Mouse (Mus musculus): ENCODE data around the gene Dppa3. TPM values are rescaled to one million over a fixed set of nuclear protein-coding genes. Genes with fewer than 3 reads are reported as not detected.

Dppa3 gene
- polyA plus RNA-seq, 1 experiment from 2014 or later: not detected

DNA sequence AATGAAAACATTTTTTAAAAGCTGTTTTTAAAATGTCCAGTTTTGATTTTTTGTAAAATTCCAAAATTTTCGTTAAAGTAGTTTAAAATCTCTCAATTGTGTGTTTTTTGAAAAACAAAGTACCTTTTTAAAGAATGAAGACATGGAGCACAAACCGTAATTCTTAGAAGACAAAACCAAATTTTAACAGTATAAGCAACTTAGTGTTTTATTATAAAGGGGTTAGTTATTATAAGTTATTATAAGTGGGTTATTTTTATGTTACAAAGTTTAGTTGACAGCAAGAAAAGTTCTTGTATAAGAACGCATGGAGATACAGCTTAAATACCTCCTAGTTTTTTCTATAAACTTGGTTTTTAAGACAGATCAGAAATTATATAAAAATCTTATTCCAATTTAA is 24.6 kb upstream of the Dppa3 start:
- Histone ChIP-seq H3K4me2 (peak overlapping the region; percentile 66), H3K27me3 (no peaks in the 10 kb centered on the region), H3K4me1 (no peaks in the 10 kb centered on the region), H3K9ac (peak overlapping the region; percentile 48; the same call in 1 of the 2 replicates), H3K9me3 (no peaks in the 10 kb centered on the region), H3K36me3 (no peaks in the 10 kb centered on the region), H3K4me3 (peak overlapping the region; percentile 50), H3K27ac (no peak overlapping the region; the same call in 1 of the 2 replicates)
- WGBS: 78% methylated on average over 3 of the region's 3 CpGs
- ATAC-seq (ENCODE audit: borderline replicate concordance, extremely low read depth, low FRiP score, low TSS enrichment): no peak

- no peaks in the 10 kb centered on the region for H3K36me3 ChIP-seq
- H3K27ac ChIP-seq: peak within 1 kb of the TSS; percentile 81
- no peaks in the 10 kb centered on the region for H3K27me3 ChIP-seq
- peak; percentile 85; the same call in 1 of the 2 replicates for ATAC-seq (ENCODE audit: borderline replicate concordance, extremely low read depth, low FRiP score, low TSS enrichment)
- no peaks in the 10 kb centered on the region for H3K9me3 ChIP-seq
- H3K9ac ChIP-seq: peak within 1 kb of the TSS; percentile 48
- peak within 1 kb of the TSS; percentile 66 for H3K4me2 ChIP-seq
- 4% methylated on average over 22 of the region's 22 CpGs for WGBS
- no peaks in the 10 kb centered on the region for H3K4me1 ChIP-seq
- H3K4me3 ChIP-seq: peak within 1 kb of the TSS; percentile 50
These were observed 23.8 kb upstream of the Dppa3 start, which contains the start of gene Apobec1 for GRCm38 (mm10) chr6:122602242-122602991. Gene Apobec1 (minus strand): TSS chr6:122602444.

GRCm38 (mm10) chr6:122602992-122603322 is 23.3 kb upstream of the Dppa3 start:
- Histone ChIP-seq H3K9me3 (no peaks in the 10 kb centered on the region), H3K4me1 (no peaks in the 10 kb centered on the region), H3K4me2 (peak overlapping the region; percentile 66), H3K27ac (peak overlapping the region; percentile 81), H3K9ac (no peak overlapping the region), H3K27me3 (no peaks in the 10 kb centered on the region), H3K4me3 (peak overlapping the region; percentile 50), H3K36me3 (no peaks in the 10 kb centered on the region)
- whole genome bisulfite sequencing: 3% methylated on average over 1 of the region's 1 CpGs
- peak; percentile 20; the same call in 1 of the 2 replicates for ATAC-seq (ENCODE audit: borderline replicate concordance, extremely low read depth, low FRiP score, low TSS enrichment)

DNA sequence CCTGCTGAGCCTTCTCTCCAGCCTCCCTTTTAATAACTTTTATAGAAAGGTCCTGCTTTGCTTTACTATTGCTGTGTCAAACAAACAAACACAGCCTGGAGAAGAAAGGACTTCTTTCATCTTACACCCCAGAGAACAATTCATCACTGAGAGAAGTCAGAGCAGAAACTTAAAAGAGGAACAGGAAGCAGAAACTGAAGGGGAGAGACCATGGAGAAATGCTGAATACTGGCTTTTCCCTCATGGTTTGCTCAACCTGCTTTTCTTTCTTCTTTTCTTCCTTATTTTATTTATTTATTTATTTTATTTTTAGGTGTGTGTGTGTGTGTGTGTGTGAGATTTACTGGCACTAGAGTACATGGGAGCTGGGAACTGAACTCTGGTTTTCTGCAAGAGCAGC is 21.9 kb upstream of the Dppa3 start:
- H3K27me3 ChIP-seq: no peaks in the 10 kb centered on the region
- no peak overlapping the region for H3K27ac ChIP-seq
- no peaks in the 10 kb centered on the region for H3K9me3 ChIP-seq
- no peak overlapping the region for H3K4me3 ChIP-seq
- no peaks in the 10 kb centered on the region for H3K36me3 ChIP-seq
- no peaks in the 10 kb centered on the region for H3K4me1 ChIP-seq
- H3K4me2 ChIP-seq: no peak overlapping the region
- ATAC-seq (ENCODE audit: borderline replicate concordance, extremely low read depth, low FRiP score, low TSS enrichment): no peak
- no peak overlapping the region for H3K9ac ChIP-seq

DNA sequence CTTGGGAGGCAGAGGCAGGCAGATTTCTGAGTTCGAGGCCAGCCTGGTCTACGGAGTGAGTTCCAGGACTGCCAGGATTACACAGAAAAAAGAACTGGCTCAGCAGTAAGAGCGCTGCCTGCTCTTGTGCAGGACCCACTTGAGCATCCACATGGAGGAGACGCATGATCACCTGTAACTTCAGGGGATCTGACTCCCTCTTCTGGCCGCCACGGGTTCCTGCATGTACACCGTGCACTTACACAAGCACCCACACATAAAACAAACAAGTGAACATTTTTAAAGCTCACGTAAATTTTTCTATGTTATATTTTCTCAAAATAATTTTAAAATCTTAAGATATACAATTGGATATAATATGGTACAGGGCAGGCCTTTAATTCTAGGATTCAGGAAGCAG is 20.7 kb upstream of the Dppa3 start:
- H3K27ac ChIP-seq: no peak overlapping the region
- H3K4me2 ChIP-seq: no peak overlapping the region
- no peaks in the 10 kb centered on the region for H3K27me3 ChIP-seq
- H3K4me1 ChIP-seq: no peaks in the 10 kb centered on the region
- no peak for ATAC-seq (ENCODE audit: borderline replicate concordance, extremely low read depth, low FRiP score, low TSS enrichment)
- WGBS: 86% methylated on average over 8 of the region's 8 CpGs
- H3K9me3 ChIP-seq: no peaks in the 10 kb centered on the region
- H3K4me3 ChIP-seq: no peak overlapping the region
- no peak overlapping the region for H3K9ac ChIP-seq
- no peaks in the 10 kb centered on the region for H3K36me3 ChIP-seq

DNA sequence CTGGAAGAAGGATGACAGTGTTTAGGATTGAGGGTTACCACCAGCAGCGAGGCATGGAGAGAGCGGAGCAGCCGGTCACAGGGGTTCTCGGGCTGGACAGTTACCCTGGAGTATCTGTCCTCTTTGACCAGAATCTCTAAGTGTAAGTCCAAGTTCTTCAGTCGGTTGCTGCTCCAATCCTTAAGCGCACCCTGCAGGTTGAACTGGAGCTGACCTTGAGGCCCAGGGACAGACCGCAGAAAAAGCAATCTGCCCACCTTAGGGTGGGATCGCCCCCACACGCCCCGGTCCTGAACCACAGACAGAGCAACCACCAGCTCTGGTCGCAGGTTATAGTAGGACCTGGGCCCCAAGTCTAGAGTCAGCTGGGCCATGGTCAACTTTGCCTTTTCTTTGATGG is 19.5 kb upstream of the Dppa3 start:
- WGBS: 92% methylated on average over 11 of the region's 11 CpGs

GRCm38 (mm10) chr6:122607700-122608099 is 18.5 kb upstream of the Dppa3 start:
- no peak overlapping the region for H3K4me3 ChIP-seq
- no peaks in the 10 kb centered on the region for H3K27me3 ChIP-seq
- 88% methylated on average over 12 of the region's 12 CpGs for WGBS
- H3K9me3 ChIP-seq: no peaks in the 10 kb centered on the region
- H3K4me2 ChIP-seq: no peak overlapping the region
- H3K36me3 ChIP-seq: no peaks in the 10 kb centered on the region
- H3K9ac ChIP-seq: no peak overlapping the region
- H3K27ac ChIP-seq: no peak overlapping the region
- no peaks in the 10 kb centered on the region for H3K4me1 ChIP-seq
- no peak for ATAC-seq (ENCODE audit: borderline replicate concordance, extremely low read depth, low FRiP score, low TSS enrichment)

More for the DNA sequence above, 19.5 kb upstream of the Dppa3 start:
- ATAC-seq (ENCODE audit: borderline replicate concordance, extremely low read depth, low FRiP score, low TSS enrichment): no peak
- Histone ChIP-seq H3K9me3 (no peaks in the 10 kb centered on the region), H3K27me3 (no peaks in the 10 kb centered on the region), H3K27ac (no peak overlapping the region), H3K9ac (no peak overlapping the region), H3K4me3 (no peak overlapping the region), H3K36me3 (no peaks in the 10 kb centered on the region), H3K4me2 (no peak overlapping the region), H3K4me1 (no peaks in the 10 kb centered on the region)

DNA sequence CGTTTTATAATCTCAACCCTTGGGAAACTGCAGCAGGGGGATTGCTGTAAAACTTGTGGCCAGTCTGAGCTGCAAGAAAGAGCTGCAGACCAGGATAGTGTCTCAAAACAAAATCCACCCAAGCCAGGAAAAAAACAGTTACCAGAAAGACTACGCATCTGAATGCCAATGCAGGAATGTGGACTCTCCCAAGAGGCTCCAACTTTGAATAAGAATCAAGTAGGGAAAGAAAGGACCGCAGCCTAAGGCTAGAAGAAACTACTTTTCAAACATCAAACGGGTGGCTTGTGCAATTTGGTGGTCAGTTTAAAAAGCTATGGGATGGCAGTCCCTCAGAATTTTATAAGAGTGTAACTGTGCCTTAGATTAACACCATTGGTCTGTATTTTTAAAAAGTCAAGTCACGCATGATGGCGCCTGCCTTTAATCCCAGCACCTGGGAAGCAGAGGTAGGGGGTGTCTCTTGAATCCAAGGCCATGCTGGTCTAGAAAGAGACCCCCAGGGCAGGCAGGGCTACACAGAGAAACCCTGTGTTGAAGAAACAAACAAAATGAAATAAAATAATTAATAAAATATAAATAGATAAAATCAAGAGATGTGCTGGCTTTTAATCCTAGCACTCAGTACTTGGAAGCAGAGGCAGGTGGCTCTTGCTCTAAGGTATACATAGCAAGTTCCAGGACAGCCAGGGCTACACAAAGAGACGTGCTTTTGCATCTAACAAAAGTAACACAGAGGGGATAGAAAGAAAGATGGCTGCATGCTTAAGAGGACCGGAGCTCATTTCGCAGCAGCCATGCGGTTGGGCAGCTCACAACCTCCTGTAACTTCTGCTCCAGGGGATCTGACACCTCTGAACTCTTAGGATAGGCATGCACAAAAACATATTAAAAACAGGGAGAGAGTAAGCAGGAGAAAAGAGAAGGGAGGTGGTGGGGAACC is 17.5 kb upstream of the Dppa3 start:
- Histone ChIP-seq H3K4me2 (no peak overlapping the region), H3K4me3 (no peak overlapping the region), H3K36me3 (no peaks in the 10 kb centered on the region), H3K4me1 (no peaks in the 10 kb centered on the region), H3K27me3 (no peaks in the 10 kb centered on the region), H3K27ac (no peak overlapping the region), H3K9ac (no peak overlapping the region), H3K9me3 (no peaks in the 10 kb centered on the region)
- ATAC-seq (ENCODE audit: borderline replicate concordance, extremely low read depth, low FRiP score, low TSS enrichment): no peak
- WGBS: 77% methylated on average over 10 of the region's 10 CpGs

DNA sequence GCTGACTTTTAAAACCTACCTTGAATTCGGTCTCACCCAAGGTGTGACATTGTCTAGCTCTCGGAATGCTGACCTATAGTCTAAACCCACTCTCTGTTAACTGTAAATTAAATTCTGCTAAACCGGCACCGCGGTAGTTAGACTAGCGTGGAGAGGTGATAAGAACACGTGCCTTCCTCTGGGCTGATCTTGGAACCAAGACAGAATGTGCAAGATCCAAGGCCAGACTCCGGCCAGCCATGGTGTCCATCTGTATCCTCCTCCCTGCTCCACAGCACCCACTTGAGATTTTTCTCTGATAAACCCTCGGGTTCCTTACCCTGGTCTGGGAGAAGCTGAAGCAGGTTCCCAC is 16.9 kb upstream of the Dppa3 start:
- Histone ChIP-seq H3K4me3 (no peak overlapping the region), H3K36me3 (no peaks in the 10 kb centered on the region)
- no peak for ATAC-seq (ENCODE audit: borderline replicate concordance, extremely low read depth, low FRiP score, low TSS enrichment)

GRCm38 (mm10) chr6:122609771-122610170 is 16.4 kb upstream of the Dppa3 start, which contains the start of gene Gdf3:
Gene Gdf3 (minus strand): TSS chr6:122610087.
- no peak for ATAC-seq (ENCODE audit: borderline replicate concordance, extremely low read depth, low FRiP score, low TSS enrichment)
- Histone ChIP-seq H3K4me2 (no peak within 1 kb of the TSS), H3K36me3 (no peaks in the 10 kb centered on the region), H3K9ac (no peak within 1 kb of the TSS), H3K4me1 (no peaks in the 10 kb centered on the region), H3K9me3 (no peaks in the 10 kb centered on the region), H3K4me3 (no peak within 1 kb of the TSS), H3K27me3 (no peaks in the 10 kb centered on the region), H3K27ac (no peak within 1 kb of the TSS)
- WGBS: 24% methylated on average over 14 of the region's 14 CpGs

More for the DNA sequence above, 16.9 kb upstream of the Dppa3 start:
- Histone ChIP-seq H3K4me2 (no peak overlapping the region), H3K4me1 (no peaks in the 10 kb centered on the region), H3K27ac (no peak overlapping the region), H3K27me3 (no peaks in the 10 kb centered on the region), H3K9me3 (no peaks in the 10 kb centered on the region), H3K9ac (no peak overlapping the region)
- 42% methylated on average over 9 of the region's 9 CpGs for WGBS

DNA sequence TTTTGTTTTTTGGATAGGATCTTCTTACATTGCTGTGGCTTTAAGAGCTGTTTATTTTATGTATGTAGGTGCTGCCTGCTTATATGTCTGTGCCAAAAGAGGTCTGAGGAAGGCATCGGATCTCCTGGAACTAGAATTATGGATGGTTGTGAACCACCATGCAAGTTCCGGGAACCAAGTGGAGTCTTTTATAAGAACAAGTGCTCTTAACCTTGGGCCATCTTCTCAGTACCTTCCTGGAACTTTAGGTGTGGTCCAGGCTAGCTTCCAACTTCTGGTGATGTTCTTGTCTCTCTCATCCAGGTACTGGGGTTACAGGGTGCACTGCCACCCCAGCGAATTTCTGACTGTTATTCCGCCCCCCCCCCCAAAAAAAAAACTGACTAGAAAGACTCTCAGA is 13.8 kb upstream of the Dppa3 start:
- 69% methylated on average over 4 of the region's 4 CpGs for WGBS
- Histone ChIP-seq H3K27me3 (no peaks in the 10 kb centered on the region), H3K9me3 (no peaks in the 10 kb centered on the region), H3K4me2 (no peak overlapping the region), H3K4me3 (no peak overlapping the region), H3K27ac (no peak overlapping the region), H3K36me3 (no peaks in the 10 kb centered on the region), H3K9ac (no peak overlapping the region), H3K4me1 (no peaks in the 10 kb centered on the region)
- ATAC-seq (ENCODE audit: borderline replicate concordance, extremely low read depth, low FRiP score, low TSS enrichment): no peak

GRCm38 (mm10) chr6:122614047-122614446 is 12.2 kb upstream of the Dppa3 start:
- no peak overlapping the region for H3K27ac ChIP-seq
- 55% methylated on average over 2 of the region's 2 CpGs for WGBS
- H3K4me1 ChIP-seq: no peaks in the 10 kb centered on the region
- H3K4me2 ChIP-seq: no peak overlapping the region
- no peaks in the 10 kb centered on the region for H3K27me3 ChIP-seq
- H3K36me3 ChIP-seq: no peaks in the 10 kb centered on the region
- H3K9ac ChIP-seq: no peak overlapping the region
- H3K9me3 ChIP-seq: no peaks in the 10 kb centered on the region
- H3K4me3 ChIP-seq: no peak overlapping the region
- no peak for ATAC-seq (ENCODE audit: borderline replicate concordance, extremely low read depth, low FRiP score, low TSS enrichment)

All from lung, embryonic 15.5 days (tissue).